Mouse (Mus musculus) B cell, adult (primary cell): ENCODE measurements around the gene A930018P22Rik. TPM values are rescaled to one million over a fixed set of nuclear protein-coding genes. Genes with fewer than 3 reads are reported as not detected.

Experiments used
- total RNA-seq: library from RNA; stranded (reverse); gene quantifications from 4 replicates; pipeline ENCODE4 v1.2.4, GENCODE M21; 2023; ENCODE audit not compliant: inconsistent age

A930018P22Rik gene
- not detected in 4 replicates for total RNA-seq

DNA sequence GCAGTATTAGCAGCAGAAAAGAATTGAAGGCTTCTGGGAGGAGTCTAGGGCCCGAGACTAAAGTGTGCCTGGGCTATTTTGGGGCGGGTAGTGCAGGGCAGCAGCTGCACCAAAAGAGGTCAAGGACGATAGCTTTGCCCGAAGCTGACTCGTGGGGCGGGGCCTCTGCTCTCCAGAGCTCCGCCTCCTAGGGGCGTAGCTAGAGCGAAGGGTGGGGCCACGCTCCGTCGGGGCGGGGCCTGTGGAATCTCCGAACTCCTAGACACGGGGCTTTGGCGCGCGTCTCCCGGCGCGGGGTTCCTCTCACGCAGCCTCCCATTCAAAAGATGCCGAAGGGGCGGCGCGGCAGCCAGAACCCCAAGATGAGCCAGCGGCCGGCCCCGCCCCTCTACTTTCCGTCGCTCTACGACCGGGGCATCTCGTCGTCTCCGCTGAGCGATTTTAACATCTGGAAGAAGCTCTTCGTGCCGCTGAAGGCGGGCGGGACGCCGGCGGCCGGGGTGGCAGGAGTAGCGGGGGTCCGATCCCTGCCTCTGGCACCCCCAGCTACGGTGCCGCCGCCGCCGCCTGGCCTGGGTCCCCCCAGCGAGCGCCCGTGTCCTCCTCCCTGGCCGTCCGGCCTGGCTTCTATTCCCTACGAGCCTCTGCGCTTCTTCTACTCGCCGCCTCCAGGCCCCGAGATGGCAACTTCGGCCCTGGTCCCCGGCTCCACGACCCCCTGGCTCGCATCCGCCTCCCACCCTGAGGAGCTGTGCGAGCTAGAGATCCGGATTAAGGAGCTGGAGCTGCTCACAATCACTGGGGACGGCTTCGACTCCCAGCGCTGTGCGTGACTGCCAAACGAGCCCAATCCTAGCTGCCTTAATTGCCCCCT is at the start of gene A930018P22Rik:
Gene A930018P22Rik, plus strand, starts transcription at position 265 of the 874 bp plus-strand sequence.

GRCm38 (mm10) chr2:104095741-104096213 is 26.8 kb upstream of the A930018P22Rik start, which contains the start of gene Cd59a:
Gene Cd59a, plus strand, starts transcription at chr2:104095801.

Other genes starting within 250 kb of the A930018P22Rik start
- 195 to 223 TPM (median 208 TPM) in 4 replicates for gene Lmo2, start 164.8 kb upstream of the A930018P22Rik start, total RNA-seq
- gene Fbxo3, start 95.0 kb upstream of the A930018P22Rik start, total RNA-seq = 23.7 to 25.2 TPM (median 24.5 TPM) in 4 replicates
- gene 4931422A03Rik, start 94.4 kb upstream of the A930018P22Rik start, total RNA-seq = not detected in 4 replicates
- 0.29 to 0.72 TPM (median 0.51 TPM) in 3 of 4 replicates, not detected in the other for gene Gm10912, start 56.9 kb upstream of the A930018P22Rik start, total RNA-seq
- gene Gm10799, start 54.2 kb upstream of the A930018P22Rik start, total RNA-seq = not detected in 4 replicates
- gene Cd59b, start 52.9 kb upstream of the A930018P22Rik start, total RNA-seq = 0.67 TPM in 1 of 4 replicates, not detected in the others
- 0.51 to 1.2 TPM (median 0.69 TPM) in 4 replicates for gene Cd59a, start 27.0 kb upstream of the A930018P22Rik start, total RNA-seq